Mouse (Mus musculus): ENCODE measurements around the gene Acd.

The Acd gene

DNA sequence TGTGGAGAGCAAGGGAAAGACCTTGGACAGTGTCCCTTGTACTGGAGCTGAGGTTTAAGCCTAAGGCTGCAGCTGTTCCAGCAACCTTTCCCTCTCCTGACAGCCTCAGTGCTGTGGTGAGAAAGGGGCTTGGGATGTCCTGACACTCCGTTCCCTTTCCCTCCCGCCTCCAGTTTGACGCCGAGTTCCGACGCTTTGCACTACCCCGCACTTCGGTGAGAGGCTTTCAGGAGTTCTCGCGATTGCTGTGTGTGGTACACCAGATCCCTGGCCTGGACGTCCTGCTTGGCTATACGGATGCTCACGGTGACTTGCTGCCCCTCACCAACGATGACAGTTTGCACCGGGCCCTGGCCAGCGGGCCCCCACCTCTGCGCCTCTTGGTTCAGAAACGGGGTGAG lies 1.1 kb upstream of the Acd start:
- DNase-seq (ENCODE audit: low spot score in 2 of 2) = no peak

DNA sequence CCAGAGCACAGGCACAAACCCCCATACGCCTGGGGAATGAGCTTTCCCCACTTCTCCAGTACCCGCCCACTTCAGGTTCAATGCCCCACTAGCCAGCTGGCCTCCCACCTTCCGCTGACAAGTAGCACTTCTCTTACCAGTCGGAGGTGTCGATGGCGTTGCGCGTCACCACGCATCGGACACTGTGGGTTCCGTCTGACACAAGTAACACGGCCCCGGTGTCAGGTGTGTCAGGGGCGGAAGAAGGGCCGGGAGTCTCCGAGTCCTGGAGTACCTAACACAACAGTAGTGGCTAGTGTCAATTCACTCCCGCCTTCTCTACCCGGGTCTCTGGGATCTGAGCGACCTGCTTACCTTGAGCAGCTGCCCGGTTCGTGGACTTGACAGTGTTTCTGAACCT lies 336 bp downstream of the Acd start:
- peak; percentile 81 to 83 for DNase-seq (ENCODE audit: low spot score in 2 of 2)

DNA sequence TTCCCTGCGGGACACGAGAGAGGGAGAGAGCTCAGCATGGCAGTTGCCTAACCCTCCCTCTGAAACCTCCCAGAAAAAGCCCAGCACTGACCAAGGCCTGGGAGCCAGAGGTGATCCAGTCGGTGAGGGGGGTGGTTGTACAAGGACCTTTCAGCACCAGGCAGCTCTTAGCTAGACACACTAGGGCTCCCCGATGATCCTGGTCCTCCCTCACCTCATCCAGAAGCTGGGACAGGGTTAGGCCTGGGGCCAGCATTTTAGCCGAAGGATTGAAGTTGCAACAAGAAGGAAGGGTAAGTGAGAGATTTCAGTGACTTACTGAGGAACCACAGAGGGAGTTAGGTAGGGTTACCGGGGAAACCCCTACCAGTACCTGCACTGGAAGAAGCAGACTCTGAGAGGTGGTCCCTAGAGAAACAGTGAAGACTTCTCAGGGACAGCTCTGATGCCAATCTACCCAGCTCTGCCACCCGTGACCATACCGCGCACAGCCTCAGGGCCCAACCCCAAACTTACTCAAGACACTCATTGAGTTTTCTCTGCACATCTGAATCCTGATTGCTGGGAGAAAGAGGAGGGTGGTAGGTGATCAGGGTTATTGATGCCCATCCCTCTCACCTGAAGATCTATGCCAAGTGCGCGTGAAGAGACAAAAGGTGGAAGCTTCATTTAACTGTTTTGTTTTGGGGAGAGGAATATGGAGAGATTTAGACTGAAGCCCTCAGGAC lies 1.2 kb downstream of the Acd start:
- no peak for DNase-seq (ENCODE audit: low spot score in 2 of 2)

DNA sequence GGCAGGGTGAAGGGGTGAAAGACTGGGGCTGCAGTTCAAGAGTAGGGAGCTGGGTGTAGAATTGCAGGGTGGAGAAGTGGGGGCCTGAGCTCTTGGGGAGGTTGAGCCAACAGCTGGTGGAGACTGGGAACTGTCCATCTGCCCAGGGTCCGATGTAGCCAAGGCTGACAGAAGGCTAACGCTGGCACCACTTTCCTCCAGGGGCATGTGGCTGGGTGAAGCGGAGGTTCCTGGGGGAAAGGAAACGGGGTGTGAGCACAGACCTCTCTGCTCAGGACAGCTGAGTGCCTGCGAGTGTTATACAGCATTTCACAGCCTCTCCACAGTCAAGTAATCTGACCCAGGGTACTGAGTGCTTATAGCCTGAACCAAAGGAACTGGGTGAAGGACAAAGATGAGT lies 2.2 kb downstream of the Acd start:
- no peak for DNase-seq (ENCODE audit: low spot score in 2 of 2)

GRCm38 (mm10) chr8:105697196-105697780 lies 3.6 kb downstream of the Acd start:
- no peak for DNase-seq (ENCODE audit: low spot score in 2 of 2)

- DNase-seq (ENCODE audit: low spot score in 2 of 2) = no peak
Measured at GRCm38 (mm10) chr8:105695080-105695780, 5.7 kb downstream of the Acd start.

GRCm38 (mm10) chr8:105694051-105694799 lies 6.7 kb downstream of the Acd start:
- DNase-seq (ENCODE audit: low spot score in 2 of 2) = no peak

DNA sequence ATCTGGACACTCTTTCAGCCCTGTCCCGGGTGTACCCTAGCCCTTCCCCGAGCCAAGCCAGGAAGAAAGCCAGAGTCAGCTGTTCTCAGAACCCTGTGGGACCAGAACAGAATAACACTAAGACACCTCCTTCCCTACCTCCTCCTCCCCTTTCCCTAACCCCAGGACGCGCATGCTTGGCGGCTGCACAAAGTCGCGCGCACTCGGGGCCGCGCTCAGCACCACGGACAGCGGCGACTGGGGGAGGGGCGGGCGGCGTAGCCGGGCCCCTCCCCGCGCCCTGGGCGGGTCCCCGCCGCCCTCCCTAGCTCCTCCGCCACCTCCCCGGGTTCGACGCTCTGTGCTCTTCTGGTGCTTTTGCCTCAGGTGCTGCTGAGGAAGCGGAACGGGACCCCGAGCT lies 7.3 kb downstream of the Acd start:
- DNase-seq (ENCODE audit: low spot score in 2 of 2) = no peak

GRCm38 (mm10) chr8:105692449-105693182 lies 8.3 kb downstream of the Acd start:
- no peak for DNase-seq (ENCODE audit: low spot score in 2 of 2)

DNA sequence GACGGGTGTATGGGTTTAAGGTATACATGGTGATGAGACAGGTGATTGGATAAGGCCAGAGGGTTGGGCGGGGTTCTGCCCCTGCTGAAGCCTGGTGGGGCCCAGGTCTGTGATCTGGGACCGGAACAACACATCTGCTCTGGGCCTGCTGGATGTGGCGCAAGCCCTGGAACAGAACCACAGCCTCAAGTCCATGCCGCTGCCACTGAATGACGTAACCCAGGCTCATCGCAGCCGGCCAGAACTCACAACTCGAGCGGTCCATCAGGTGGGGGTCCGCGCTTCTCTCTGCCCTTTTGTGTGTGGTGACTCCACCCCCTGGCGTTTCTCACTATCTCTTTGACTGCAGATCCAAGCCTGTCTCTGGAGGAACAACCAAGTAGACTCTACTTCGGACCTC lies 9.9 kb downstream of the Acd start:
- no peak for DNase-seq (ENCODE audit: low spot score in 2 of 2)

- no peak for DNase-seq (ENCODE audit: low spot score in 2 of 2)
Measured at GRCm38 (mm10) chr8:105689983-105690360, 10.9 kb downstream of the Acd start.

DNA sequence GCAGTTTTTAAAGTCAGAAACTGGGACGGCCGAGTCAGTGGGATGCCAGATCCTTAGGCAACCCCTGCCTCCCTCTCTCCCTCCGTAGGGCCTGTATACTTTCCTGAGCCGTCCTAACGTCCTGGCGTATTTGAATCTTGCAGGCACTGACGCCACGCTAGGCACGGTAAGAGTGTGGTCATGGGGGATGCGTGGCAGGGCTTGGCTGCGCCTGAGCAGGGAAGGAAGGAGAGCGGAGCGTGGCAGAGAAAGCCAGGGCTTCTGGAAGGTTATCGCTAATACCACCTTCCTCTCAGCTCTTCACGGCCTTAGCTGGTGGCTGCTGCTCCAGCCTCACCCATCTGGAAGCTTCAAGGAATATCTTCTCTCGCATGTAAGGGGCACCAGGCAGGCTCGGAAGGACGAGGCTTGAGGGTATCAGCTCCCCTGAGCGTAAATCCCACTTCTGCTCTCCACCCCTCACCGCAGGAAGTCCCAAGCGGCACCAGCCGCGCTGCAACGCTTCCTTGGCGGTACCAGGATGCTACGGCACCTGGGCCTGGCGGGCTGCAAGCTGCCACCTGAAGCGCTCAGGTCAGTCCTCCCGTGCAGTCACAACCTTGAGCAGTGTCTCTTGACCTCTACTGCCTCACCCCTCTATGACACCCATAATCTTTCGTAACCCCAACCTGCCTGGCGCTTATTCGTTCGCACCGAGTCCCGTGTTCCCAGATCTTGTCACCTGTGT lies 11.5 kb downstream of the Acd start:
- no peak for DNase-seq (ENCODE audit: low spot score in 2 of 2)

DNA sequence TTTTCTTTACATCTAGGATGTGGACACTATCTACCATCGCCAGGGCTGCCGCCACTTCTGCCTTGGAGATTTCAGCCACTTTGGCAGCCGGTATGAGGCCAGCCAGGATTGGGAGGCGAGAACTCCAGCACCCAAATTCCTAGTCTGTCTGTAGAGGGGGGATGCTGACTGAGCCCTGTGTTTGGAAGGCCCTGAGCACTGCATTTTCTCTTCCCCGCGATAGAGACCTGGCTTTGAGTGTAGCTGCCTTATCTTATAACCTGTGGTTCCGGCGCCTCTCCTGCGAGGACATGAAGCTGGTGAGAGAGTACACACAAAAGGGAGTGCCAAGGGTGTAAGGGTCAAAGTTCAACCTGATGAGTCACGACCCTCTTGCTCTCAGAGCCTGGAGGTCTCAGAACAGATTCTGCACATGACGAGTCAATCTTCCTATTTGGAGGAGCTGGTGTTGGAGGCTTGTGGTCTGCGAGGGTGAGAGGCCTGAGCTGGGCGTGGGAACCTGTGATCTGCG lies 12.6 kb downstream of the Acd start:
- DNase-seq (ENCODE audit: low spot score in 2 of 2) = no peak

GRCm38 (mm10) chr8:105687512-105687911 lies 13.4 kb downstream of the Acd start:
- DNase-seq (ENCODE audit: low spot score in 2 of 2) = no peak

DNA sequence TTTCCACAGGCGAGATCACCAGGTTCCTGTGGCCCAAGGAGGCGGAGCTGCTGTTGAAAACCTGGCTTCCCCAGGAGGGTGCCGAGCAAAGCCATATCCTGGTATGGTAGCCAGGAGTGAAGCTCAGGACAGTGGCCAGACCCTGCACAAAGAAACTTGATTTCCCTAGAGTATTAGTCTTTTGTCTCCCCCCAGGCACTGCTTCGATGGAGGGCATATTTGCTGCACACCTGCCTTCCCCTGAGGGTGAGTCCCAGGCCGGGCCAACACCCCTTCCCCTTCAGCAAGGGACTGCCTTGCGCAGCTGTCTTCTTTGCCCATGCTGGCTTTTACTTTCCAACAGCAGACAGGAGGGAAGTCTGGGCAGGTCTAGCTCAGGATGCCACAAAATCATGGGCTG lies 14.4 kb downstream of the Acd start:
- peak; percentile 39 to 46 for DNase-seq (ENCODE audit: low spot score in 2 of 2)

DNA sequence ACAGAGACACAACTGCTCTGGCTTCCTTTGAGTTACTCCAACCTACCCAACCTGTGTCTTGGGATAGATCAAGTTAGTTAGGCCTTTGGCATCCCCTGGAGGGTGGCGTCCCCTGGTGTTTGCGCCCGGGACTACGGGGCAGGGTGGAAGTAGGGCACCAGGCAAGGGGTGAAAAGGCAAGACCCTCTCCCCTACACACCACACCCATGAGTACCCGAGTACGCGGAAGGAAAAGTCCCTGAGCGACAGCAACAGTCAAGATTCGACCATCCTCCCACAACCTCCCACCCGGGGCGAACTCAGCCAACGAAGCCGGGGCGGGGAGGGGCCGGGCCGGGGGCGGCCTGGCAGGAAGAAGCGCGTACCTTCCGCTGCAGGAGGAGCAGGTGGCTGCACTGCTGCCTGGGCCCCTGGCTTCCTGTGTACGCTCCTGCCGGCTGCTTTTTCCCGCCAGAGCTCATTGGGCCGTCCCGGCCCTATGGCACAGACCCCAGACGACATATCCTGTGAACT lies 15.1 kb downstream of the Acd start, which contains the start of gene Carmil2:
TSS of gene Carmil2 (plus strand) at position 479 of the 513 bp plus-strand sequence.
- DNase-seq (ENCODE audit: low spot score in 2 of 2) = peak; percentile 85 to 87

DNA sequence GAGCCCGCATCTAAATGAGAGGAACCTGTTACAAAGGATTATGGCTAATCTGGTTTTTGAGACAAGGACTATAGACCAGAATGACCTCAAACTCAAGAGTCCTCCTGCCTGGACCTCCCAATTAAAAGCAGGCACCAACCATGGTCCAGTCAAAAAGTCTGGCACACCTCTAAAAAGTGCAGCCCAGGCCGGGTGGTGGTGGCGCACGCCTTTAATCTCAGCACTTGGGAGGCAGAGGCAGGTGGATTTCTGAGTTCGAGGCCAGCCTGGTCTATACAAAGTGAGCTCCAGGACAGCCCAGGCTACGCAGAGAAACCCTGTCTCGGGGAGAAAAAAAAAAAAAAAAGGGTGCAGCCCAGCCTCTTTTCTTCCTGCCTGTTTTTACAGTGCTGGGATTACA lies 15.6 kb downstream of the Acd start:
- no peak for DNase-seq (ENCODE audit: low spot score in 2 of 2)

DNA sequence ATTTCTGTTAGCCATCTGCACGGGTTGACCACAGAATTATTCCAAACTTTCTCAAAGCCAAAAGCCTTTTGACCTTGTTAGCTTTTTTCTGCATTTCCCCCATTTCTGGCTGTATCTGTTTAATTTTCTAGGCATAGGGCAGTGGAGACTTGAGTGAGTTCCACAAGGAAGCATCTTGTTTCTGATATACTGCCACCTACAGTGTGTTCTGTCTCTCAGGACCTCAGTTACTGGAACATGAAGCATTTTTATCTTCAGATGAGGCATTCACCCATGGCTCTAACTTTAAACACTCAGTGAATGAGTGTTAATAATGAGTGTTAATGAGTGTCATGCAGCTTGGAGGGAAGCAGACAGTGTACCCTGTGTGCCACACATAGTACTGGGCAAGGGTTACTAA lies 23.0 kb downstream of the Acd start:
- DNase-seq (ENCODE audit: low spot score in 2 of 2) = no peak

DNA sequence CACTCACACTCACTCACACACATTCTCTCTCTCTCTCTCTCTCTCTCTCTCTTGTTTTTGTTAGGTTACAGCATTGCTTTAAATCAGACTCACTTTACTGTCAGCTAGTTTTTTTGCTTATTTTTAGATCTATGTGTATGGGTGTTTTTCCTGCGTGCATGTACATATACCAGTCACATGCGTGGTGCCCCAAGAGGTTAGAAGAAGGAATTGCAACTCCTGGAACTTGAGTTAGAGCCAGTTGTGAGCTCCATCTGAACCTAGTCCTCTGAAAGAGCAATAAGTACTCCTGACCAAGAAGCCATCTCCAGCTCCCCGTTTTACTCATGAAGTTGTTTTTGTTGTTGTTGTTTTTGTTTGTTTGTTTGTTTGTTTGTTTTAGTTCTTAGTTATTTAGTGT lies 39.7 kb downstream of the Acd start:
- peak; percentile 27 to 42 for DNase-seq (ENCODE audit: low spot score in 2 of 2)

- no peak for DNase-seq (ENCODE audit: low spot score in 2 of 2)
Measured at GRCm38 (mm10) chr8:105657641-105658040, 43.3 kb downstream of the Acd start.

DNA sequence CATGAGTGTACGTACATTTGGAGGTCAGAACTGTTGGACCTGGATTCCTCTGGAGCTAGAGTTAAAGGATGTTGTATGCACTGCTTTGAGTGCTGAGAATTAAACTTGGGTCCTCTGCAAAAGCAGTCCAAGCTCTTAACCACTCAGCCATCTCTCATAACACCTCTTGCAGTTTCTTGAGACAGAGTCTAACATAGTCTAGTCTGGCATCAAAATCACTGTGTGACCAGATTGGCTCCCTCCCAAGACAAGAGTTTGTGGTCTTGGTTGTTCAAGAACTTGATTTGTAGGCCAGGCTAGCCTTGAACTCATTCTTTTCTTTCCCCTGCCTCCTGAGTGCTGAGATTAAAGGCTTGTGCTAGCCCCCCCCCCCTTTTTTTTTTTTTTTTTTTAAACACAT lies 52.0 kb downstream of the Acd start:
- no peak for DNase-seq (ENCODE audit: low spot score in 2 of 2)
